ENCODE assay signal across 8 mouse cellular contexts in genomic region chr11:75281380-75282256, GRCm38 (mm10).
DNase-seq lines count a peak whose midpoint lies in the region; ATAC-seq lines count a peak whose summit lies in the region.

No protein-coding gene starts in this region.

- H3K27ac ChIP-seq in kidney, embryonic 16.5 days (ENCODE audit: low read length) = no peak overlapping the region
- no peak overlapping the region for H3K27ac ChIP-seq in forebrain, embryonic 10.5 days
- no peak overlapping the region for H3K27ac ChIP-seq in intestine, embryonic 16.5 days (ENCODE audit: low read length)
- peak overlapping the region; percentile 82 for H3K27ac ChIP-seq in neural tube, embryonic 13.5 days (replicated peaks)

- 9% methylated on average over 29 of the region's 29 CpGs for WGBS in kidney, embryonic 16.5 days
- WGBS in forebrain, embryonic 10.5 days = 5% methylated on average over 29 of the region's 29 CpGs
- 9% methylated on average over 29 of the region's 29 CpGs for WGBS in intestine, embryonic 16.5 days
- WGBS in neural tube, embryonic 13.5 days = 6% methylated on average over 29 of the region's 29 CpGs

- no peaks in the 10 kb centered on the region for H3K9me3 ChIP-seq in kidney, embryonic 16.5 days (ENCODE audit: low read length)
- no peaks in the 10 kb centered on the region for H3K9me3 ChIP-seq in forebrain, embryonic 10.5 days
- H3K9me3 ChIP-seq in intestine, embryonic 16.5 days (ENCODE audit: control insufficient read depth, low read length) = no peaks in the 10 kb centered on the region
- no peaks in the 10 kb centered on the region for H3K9me3 ChIP-seq in neural tube, embryonic 13.5 days

- peak overlapping the region; percentile 33 for H3K4me2 ChIP-seq in kidney, embryonic 16.5 days (replicated peaks; ENCODE audit: low read depth, low read length)
- peak overlapping the region; percentile 30 for H3K4me2 ChIP-seq in intestine, embryonic 16.5 days (ENCODE audit: low read depth, low read length)
- peak overlapping the region; percentile 46 for H3K4me2 ChIP-seq in neural tube, embryonic 13.5 days

- H3K36me3 ChIP-seq in kidney, embryonic 16.5 days (ENCODE audit: insufficient read depth, low read length) = no peaks in the 10 kb centered on the region
- no peaks in the 10 kb centered on the region for H3K36me3 ChIP-seq in forebrain, embryonic 10.5 days (replicated peaks)
- no peaks in the 10 kb centered on the region for H3K36me3 ChIP-seq in intestine, embryonic 16.5 days (ENCODE audit: control insufficient read depth, insufficient read depth, low read length)
- H3K36me3 ChIP-seq in neural tube, embryonic 13.5 days = no peaks in the 10 kb centered on the region

- no peak overlapping the region; the same call in 1 of the 2 replicates for H3K9ac ChIP-seq in kidney, embryonic 16.5 days (replicated peaks; ENCODE audit: low read length)
- no peak overlapping the region for H3K9ac ChIP-seq in intestine, embryonic 16.5 days (ENCODE audit: low read depth, low read length)
- peak overlapping the region; percentile 32 for H3K9ac ChIP-seq in neural tube, embryonic 13.5 days

- H3K27me3 ChIP-seq in kidney, embryonic 16.5 days (ENCODE audit: insufficient read depth, low read length) = peaks cover 37% of the 10 kb centered on the region
- H3K27me3 ChIP-seq in forebrain, embryonic 10.5 days (ENCODE audit: poor library complexity, severe bottlenecking) = peaks cover 68% of the 10 kb centered on the region
- peaks cover 24% of the 10 kb centered on the region for H3K27me3 ChIP-seq in intestine, embryonic 16.5 days (replicated peaks; ENCODE audit: control insufficient read depth, insufficient read depth, low read length)
- peaks cover 40% of the 10 kb centered on the region for H3K27me3 ChIP-seq in neural tube, embryonic 13.5 days

- no peak for DNase-seq in kidney, adult 9 months
- DNase-seq in forebrain, embryonic 10.5 days (ENCODE audit: extremely low spot score, low spot score) = no peak
- DNase-seq in adrenal gland, adult 8-10 months = no peak
- no peak for DNase-seq in ovary, postnatal 14 days (ENCODE audit: low spot score)
- DNase-seq in adrenal gland, adult 2 months = no peak

- H3K4me1 ChIP-seq in kidney, embryonic 16.5 days (ENCODE audit: insufficient read depth, low read length) = peaks cover 22% of the 10 kb centered on the region
- H3K4me1 ChIP-seq in forebrain, embryonic 10.5 days = peaks cover 54% of the 10 kb centered on the region
- H3K4me1 ChIP-seq in intestine, embryonic 16.5 days (ENCODE audit: control insufficient read depth, insufficient read depth, low read length) = peaks cover 15% of the 10 kb centered on the region
- peaks cover 53% of the 10 kb centered on the region for H3K4me1 ChIP-seq in neural tube, embryonic 13.5 days (replicated peaks)

- H3K4me3 ChIP-seq in kidney, embryonic 16.5 days (ENCODE audit: low read length) = peak overlapping the region; percentile 19
- peak overlapping the region; percentile 30 for H3K4me3 ChIP-seq in forebrain, embryonic 10.5 days
- H3K4me3 ChIP-seq in intestine, embryonic 16.5 days (ENCODE audit: low read length) = peak overlapping the region; percentile 23
- peak overlapping the region; percentile 11; the same call in 1 of the 2 replicates for H3K4me3 ChIP-seq in neural tube, embryonic 13.5 days

- ATAC-seq in kidney, embryonic 16.5 days (ENCODE audit: low FRiP score, low TSS enrichment) = 0 out of 2 replicates have a peak, but pooled peaks have one; percentile 42
- ATAC-seq in intestine, embryonic 16.5 days = no peak
- ATAC-seq in neural tube, embryonic 13.5 days (ENCODE audit: low read depth) = peak; percentile 64
